Mouse (Mus musculus): ENCODE results near the gene St6galnac6. TPM values are rescaled to one million over a fixed set of nuclear protein-coding genes. Genes with fewer than 3 reads are reported as not detected.

St6galnac6 gene
- polyA plus RNA-seq, 1 experiment from 2014 or later: 12.2 TPM

- Histone ChIP-seq H3K4me2 (ENCODE audit: low read length) (no peak overlapping the region), H3K9ac (ENCODE audit: low read length) (peak overlapping the region; percentile 39), H3K9me3 (ENCODE audit: control insufficient read depth, low read length) (no peaks in the 10 kb centered on the region), H3K36me3 (ENCODE audit: control insufficient read depth, insufficient read depth, low read length) (peaks cover 45% of the 10 kb centered on the region), H3K4me1 (ENCODE audit: control insufficient read depth in 2 of 2, insufficient read depth in 2 of 2, low read length in 2 of 2) (peaks cover 24 to 34% of the 10 kb centered on the region in 2 experiments), H3K4me3 (ENCODE audit: control insufficient read depth in 1 of 2, insufficient read depth in 1 of 2, low read depth in 1 of 2, low read length in 2 of 2) (no peak overlapping the region), H3K27me3 (ENCODE audit: control insufficient read depth, insufficient read depth, low read length) (no peaks in the 10 kb centered on the region), H3K27ac (replicated peaks in 1 of 2; ENCODE audit: control insufficient read depth in 1 of 2, insufficient read depth in 1 of 2, low read depth in 2 of 2, low read length in 2 of 2) (peak overlapping the region; percentile 85 to 89)
- 11% methylated on average over 11 of the region's 11 CpGs for WGBS
- peak; percentile 69 for ATAC-seq (ENCODE audit: insufficient number of reproducible peaks, insufficient read depth, low FRiP score, low read depth)
These were observed 68.3 kb downstream of the St6galnac6 start for GRCm38 (mm10) chr2:32667775-32668174.

- no peak for ATAC-seq (ENCODE audit: insufficient number of reproducible peaks, insufficient read depth, low FRiP score, low read depth)
- H3K4me2 ChIP-seq (ENCODE audit: low read length): no peak overlapping the region
- WGBS: 75% methylated on average over 7 of the region's 7 CpGs
- peak overlapping the region; percentile 85 to 89 for H3K27ac ChIP-seq (replicated peaks in 1 of 2; ENCODE audit: control insufficient read depth in 1 of 2, insufficient read depth in 1 of 2, low read depth in 2 of 2, low read length in 2 of 2)
- H3K9ac ChIP-seq (ENCODE audit: low read length): peak overlapping the region; percentile 39
- no peaks in the 10 kb centered on the region for H3K9me3 ChIP-seq (ENCODE audit: control insufficient read depth, low read length)
- H3K27me3 ChIP-seq (ENCODE audit: control insufficient read depth, insufficient read depth, low read length): no peaks in the 10 kb centered on the region
- H3K36me3 ChIP-seq (ENCODE audit: control insufficient read depth, insufficient read depth, low read length): peaks cover 49% of the 10 kb centered on the region
- H3K4me1 ChIP-seq (ENCODE audit: control insufficient read depth in 2 of 2, insufficient read depth in 2 of 2, low read length in 2 of 2): peaks cover 26 to 34% of the 10 kb centered on the region in 2 experiments
- no peak overlapping the region for H3K4me3 ChIP-seq (ENCODE audit: control insufficient read depth in 1 of 2, insufficient read depth in 1 of 2, low read depth in 1 of 2, low read length in 2 of 2)
These were observed 68.7 kb downstream of the St6galnac6 start for GRCm38 (mm10) chr2:32668176-32668575.

GRCm38 (mm10) chr2:32669876-32670275 is 70.4 kb downstream of the St6galnac6 start:
- WGBS: 71% methylated on average over 3 of the region's 3 CpGs
- no peak for ATAC-seq (ENCODE audit: insufficient number of reproducible peaks, insufficient read depth, low FRiP score, low read depth)
- Histone ChIP-seq H3K27ac (replicated peaks in 1 of 2; ENCODE audit: control insufficient read depth in 1 of 2, insufficient read depth in 1 of 2, low read depth in 2 of 2, low read length in 2 of 2) (no peak overlapping the region), H3K4me3 (ENCODE audit: control insufficient read depth in 1 of 2, insufficient read depth in 1 of 2, low read depth in 1 of 2, low read length in 2 of 2) (no peak overlapping the region), H3K9me3 (ENCODE audit: control insufficient read depth, low read length) (no peaks in the 10 kb centered on the region), H3K9ac (ENCODE audit: low read length) (no peak overlapping the region), H3K27me3 (ENCODE audit: control insufficient read depth, insufficient read depth, low read length) (no peaks in the 10 kb centered on the region), H3K36me3 (ENCODE audit: control insufficient read depth, insufficient read depth, low read length) (peaks cover 60% of the 10 kb centered on the region), H3K4me1 (ENCODE audit: control insufficient read depth in 2 of 2, insufficient read depth in 2 of 2, low read length in 2 of 2) (peaks cover 31 to 35% of the 10 kb centered on the region in 2 experiments), H3K4me2 (ENCODE audit: low read length) (no peak overlapping the region)

MicroRNAs encoded within 50 kb of the gene (microRNA counts, 519-probe panel; counts per million panel counts)
- 322 counts per million, percentile 70 among the panel's probes with 10 or more counts for microRNA mmu-miR-1954

Small RNAs within 50 kb of the gene (microRNA-seq; reads per million reads assigned to microRNA genes)
- gene Mir1954: not detected

Other genes starting within 250 kb of the St6galnac6 start
- 28.8 and 31.1 TPM in 2 replicates for gene Ciz1, start 247.4 kb upstream of the St6galnac6 start, polyA plus RNA-seq (2014; fragmentation: Nextera tagmentation; extraction: Ambion mirVana)
- gene Dnm1, start 246.4 kb upstream of the St6galnac6 start, polyA plus RNA-seq (2014; fragmentation: Nextera tagmentation; extraction: Ambion mirVana): 4.7 and 5.6 TPM in 2 replicates
- 56.6 and 64.5 TPM in 2 replicates for gene 1110008P14Rik, start 217.8 kb upstream of the St6galnac6 start, polyA plus RNA-seq (2014; fragmentation: Nextera tagmentation; extraction: Ambion mirVana)
- 0.35 and 1.8 TPM in 2 replicates for gene Lcn2, start 211.5 kb upstream of the St6galnac6 start, polyA plus RNA-seq (2014; fragmentation: Nextera tagmentation; extraction: Ambion mirVana)
- 43.7 and 48.2 TPM in 2 replicates for gene Ptges2, start 203.8 kb upstream of the St6galnac6 start, polyA plus RNA-seq (2014; fragmentation: Nextera tagmentation; extraction: Ambion mirVana)
- gene Naif1, start 149.3 kb upstream of the St6galnac6 start, polyA plus RNA-seq (2014; fragmentation: Nextera tagmentation; extraction: Ambion mirVana): 4.5 and 4.7 TPM in 2 replicates
- gene Slc25a25, start 148.3 kb upstream of the St6galnac6 start, polyA plus RNA-seq (2014; fragmentation: Nextera tagmentation; extraction: Ambion mirVana): 6.6 and 8.0 TPM in 2 replicates
- gene Fam102a, start 64.4 kb upstream of the St6galnac6 start, polyA plus RNA-seq (2014; fragmentation: Nextera tagmentation; extraction: Ambion mirVana): 5.8 and 6.3 TPM in 2 replicates
- gene Dpm2, start 28.9 kb upstream of the St6galnac6 start, polyA plus RNA-seq (2014; fragmentation: Nextera tagmentation; extraction: Ambion mirVana): 72.9 and 85.0 TPM in 2 replicates
- gene Pip5kl1, start 24.9 kb upstream of the St6galnac6 start, polyA plus RNA-seq (2014; fragmentation: Nextera tagmentation; extraction: Ambion mirVana): 0.19 TPM in 1 of 2 replicates, not detected in the other
- gene 9430097D07Rik, start 24.0 kb upstream of the St6galnac6 start, polyA plus RNA-seq (2014; fragmentation: Nextera tagmentation; extraction: Ambion mirVana): 0.13 TPM in 1 of 2 replicates, not detected in the other
- 33.4 and 35.7 TPM in 2 replicates for gene St6galnac4, start 12.6 kb upstream of the St6galnac6 start, polyA plus RNA-seq (2014; fragmentation: Nextera tagmentation; extraction: Ambion mirVana)
- gene Ak1, start 22.0 kb downstream of the St6galnac6 start, polyA plus RNA-seq (2014; fragmentation: Nextera tagmentation; extraction: Ambion mirVana): 336 and 355 TPM in 2 replicates
- 146 and 148 TPM in 2 replicates for gene Eng, start 46.9 kb downstream of the St6galnac6 start, polyA plus RNA-seq (2014; fragmentation: Nextera tagmentation; extraction: Ambion mirVana)
- gene Fpgs, start 104.4 kb downstream of the St6galnac6 start, polyA plus RNA-seq (2014; fragmentation: Nextera tagmentation; extraction: Ambion mirVana): 12.1 and 12.2 TPM in 2 replicates
- 44.5 and 45.3 TPM in 2 replicates for gene Cdk9, start 113.4 kb downstream of the St6galnac6 start, polyA plus RNA-seq (2014; fragmentation: Nextera tagmentation; extraction: Ambion mirVana)
- gene Sh2d3c, start 121.3 kb downstream of the St6galnac6 start, polyA plus RNA-seq (2014; fragmentation: Nextera tagmentation; extraction: Ambion mirVana): 23.7 and 27.7 TPM in 2 replicates
- gene 6330409D20Rik, start 141.3 kb downstream of the St6galnac6 start, polyA plus RNA-seq (2014; fragmentation: Nextera tagmentation; extraction: Ambion mirVana): 0.68 TPM in 1 of 2 replicates, not detected in the other
- gene Tor2a, start 157.5 kb downstream of the St6galnac6 start, polyA plus RNA-seq (2014; fragmentation: Nextera tagmentation; extraction: Ambion mirVana): 38.0 and 42.7 TPM in 2 replicates
- gene Ttc16, start 175.9 kb downstream of the St6galnac6 start, polyA plus RNA-seq (2014; fragmentation: Nextera tagmentation; extraction: Ambion mirVana): 0.22 TPM in 1 of 2 replicates, not detected in the other
- 2.6 and 3.6 TPM in 2 replicates for gene Ptrh1, start 176.1 kb downstream of the St6galnac6 start, polyA plus RNA-seq (2014; fragmentation: Nextera tagmentation; extraction: Ambion mirVana)
- gene Cfap157, start 184.7 kb downstream of the St6galnac6 start, polyA plus RNA-seq (2014; fragmentation: Nextera tagmentation; extraction: Ambion mirVana): 0.35 and 0.36 TPM in 2 replicates
- 28.7 and 29.7 TPM in 2 replicates for gene Stxbp1, start 247.5 kb downstream of the St6galnac6 start, polyA plus RNA-seq (2014; fragmentation: Nextera tagmentation; extraction: Ambion mirVana)